Mouse (Mus musculus) hindbrain, embryonic 12.5 days (tissue): ENCODE measurements at regions not wholly inside any gene's neighbourhood (a gene's known extent, or its start where the extent isn't known, plus 50 kb on each side); places are given as distances from the start of the nearest gene placed in this dataset.
A peak's percentile ranks its signal among the peaks of the same experiment; 100 is the strongest.

ENCODE experiments used
- ATAC-seq: fragments of 200-750 bp; cut with Nextera tagmentation; 2 replicates; pipeline ENCODE4 v1.8.0; 2017; ENCODE audit warnings: moderate TSS enrichment; ENCODE audit not compliant: low FRiP score
- H3K27ac ChIP-seq: fragments of 300-500 bp; sonication (generic); 2 replicates; pipeline ENCODE4 v1.5.1; 2016; ENCODE audit warnings: mild to moderate bottlenecking
- H3K27me3 ChIP-seq: fragments of 300-500 bp; sonication (generic); 2 replicates; pipeline ENCODE4 v1.6.1; 2016; ENCODE audit warnings: mild to moderate bottlenecking
- H3K36me3 ChIP-seq: fragments of 300-500 bp; sonication (generic); 2 replicates; pipeline ENCODE4 v1.6.1; 2016; ENCODE audit warnings: mild to moderate bottlenecking
- H3K4me1 ChIP-seq: fragments of 300-500 bp; sonication (generic); 2 replicates; pipeline ENCODE4 v1.6.1; 2016
- H3K4me2 ChIP-seq: fragments of 300-500 bp; sonication (generic); replicated peaks from 2 replicates; pipeline ENCODE4 v1.6.1; 2016; ENCODE audit warnings: mild to moderate bottlenecking
- H3K4me3 ChIP-seq: fragments of 300-500 bp; sonication (generic); 2 replicates; pipeline ENCODE4 v1.5.1; 2016; ENCODE audit warnings: mild to moderate bottlenecking
- H3K9ac ChIP-seq: fragments of 300-500 bp; sonication (generic); 2 replicates; pipeline ENCODE4 v1.6.1; 2016; ENCODE audit warnings: mild to moderate bottlenecking, moderate library complexity
- H3K9me3 ChIP-seq: fragments of 300-500 bp; sonication (generic); replicated peaks from 2 replicates; pipeline ENCODE4 v1.6.1; 2016; ENCODE audit warnings: mild to moderate bottlenecking
- WGBS: fragments of 180-500 bp; shearing (Covaris S2); methylation state at CpG from one replicate; pipeline ENCODE4 v1.1.7; 2016; 5-methylcytosine and 5-hydroxymethylcytosine counted together

GRCm38 (mm10) chr14:70839126-70839525 lies 239.5 kb upstream of the Fam160b2 start:
- Histone ChIP-seq H3K9ac (no peak overlapping the region), H3K9me3 (no peaks in the 10 kb centered on the region), H3K4me1 (peaks cover 6% of the 10 kb centered on the region), H3K4me3 (no peak overlapping the region), H3K27me3 (no peaks in the 10 kb centered on the region), H3K36me3 (no peaks in the 10 kb centered on the region), H3K4me2 (no peak overlapping the region), H3K27ac (no peak overlapping the region)
- no peak for ATAC-seq
- WGBS: 86% methylated on average over 2 of the region's 2 CpGs

GRCm38 (mm10) chr14:70837528-70837927 lies 237.9 kb upstream of the Fam160b2 start:
- Histone ChIP-seq H3K9me3 (no peaks in the 10 kb centered on the region), H3K27me3 (no peaks in the 10 kb centered on the region), H3K4me2 (peak overlapping the region; percentile 29; the same call in 1 of the 2 replicates), H3K27ac (no peak overlapping the region), H3K9ac (no peak overlapping the region), H3K4me3 (no peak overlapping the region), H3K36me3 (no peaks in the 10 kb centered on the region), H3K4me1 (peaks cover 6% of the 10 kb centered on the region)
- peak; percentile 52; the same call in 1 of the 2 replicates for ATAC-seq
- 5% methylated on average over 6 of the region's 6 CpGs for WGBS

GRCm38 (mm10) chr14:70833238-70833637 lies 233.6 kb upstream of the Fam160b2 start:
- no peaks in the 10 kb centered on the region for H3K27me3 ChIP-seq
- peaks cover 6% of the 10 kb centered on the region for H3K4me1 ChIP-seq
- H3K9me3 ChIP-seq: no peaks in the 10 kb centered on the region
- no peak overlapping the region for H3K4me2 ChIP-seq
- ATAC-seq: no peak
- no peak overlapping the region for H3K4me3 ChIP-seq
- H3K27ac ChIP-seq: no peak overlapping the region
- 55% methylated on average over 5 of the region's 5 CpGs for WGBS
- no peak overlapping the region for H3K9ac ChIP-seq
- H3K36me3 ChIP-seq: no peaks in the 10 kb centered on the region

GRCm38 (mm10) chr14:70832462-70833212 lies 233.0 kb upstream of the Fam160b2 start:
- no peak for ATAC-seq
- no peaks in the 10 kb centered on the region for H3K9me3 ChIP-seq
- WGBS: 71% methylated on average over 16 of the region's 16 CpGs
- H3K4me3 ChIP-seq: no peak overlapping the region
- H3K27ac ChIP-seq: no peak overlapping the region
- H3K36me3 ChIP-seq: no peaks in the 10 kb centered on the region
- H3K4me1 ChIP-seq: peaks cover 4% of the 10 kb centered on the region
- no peak overlapping the region for H3K4me2 ChIP-seq
- H3K9ac ChIP-seq: no peak overlapping the region
- H3K27me3 ChIP-seq: no peaks in the 10 kb centered on the region

GRCm38 (mm10) chr14:70832042-70832441 lies 232.4 kb upstream of the Fam160b2 start:
- H3K4me2 ChIP-seq: no peak overlapping the region
- no peak overlapping the region for H3K27ac ChIP-seq
- no peaks in the 10 kb centered on the region for H3K27me3 ChIP-seq
- ATAC-seq: no peak
- no peaks in the 10 kb centered on the region for H3K36me3 ChIP-seq
- no peaks in the 10 kb centered on the region for H3K4me1 ChIP-seq
- H3K4me3 ChIP-seq: no peak overlapping the region
- no peak overlapping the region for H3K9ac ChIP-seq
- 68% methylated on average over 3 of the region's 3 CpGs for WGBS
- H3K9me3 ChIP-seq: no peaks in the 10 kb centered on the region
